Mouse (Mus musculus) limb, embryonic 13.5 days (tissue): ENCODE data around the gene Fam19a5. TPM values are rescaled to one million over a fixed set of nuclear protein-coding genes. Genes with fewer than 3 reads are reported as not detected.

Experiments used
- ATAC-seq: fragments of 200-750 bp; cut with Nextera tagmentation; 2 replicates; pipeline ENCODE4 v1.8.0; 2017; ENCODE audit warnings: low read depth, moderate number of reproducible peaks, moderate TSS enrichment; ENCODE audit not compliant: low FRiP score
- H3K27ac ChIP-seq: fragments of 300-500 bp; sonication (generic); 2 replicates; pipeline ENCODE4 v1.5.1; 2015; ENCODE audit warnings: inconsistent platforms, mild to moderate bottlenecking, moderate library complexity
- H3K27me3 ChIP-seq: fragments of 300-500 bp; sonication (generic); 2 replicates; pipeline ENCODE4 v1.6.1; 2015; ENCODE audit warnings: mild to moderate bottlenecking, inconsistent platforms
- H3K36me3 ChIP-seq: fragments of 300-500 bp; sonication (generic); 2 replicates; pipeline ENCODE4 v1.6.1; 2015; ENCODE audit warnings: inconsistent platforms, mild to moderate bottlenecking, moderate library complexity
- H3K4me1 ChIP-seq: fragments of 300-500 bp; sonication (generic); 2 replicates; pipeline ENCODE4 v1.6.1; 2015; ENCODE audit warnings: inconsistent platforms
- H3K4me2 ChIP-seq: fragments of 300-500 bp; sonication (generic); replicated peaks from 2 replicates; pipeline ENCODE4 v1.6.1; 2015; ENCODE audit warnings: inconsistent platforms, mild to moderate bottlenecking, moderate library complexity
- H3K4me3 ChIP-seq: fragments of 300-500 bp; sonication (generic); 2 replicates; pipeline ENCODE4 v1.5.1; 2015; ENCODE audit warnings: moderate library complexity, mild to moderate bottlenecking, inconsistent platforms
- H3K9ac ChIP-seq: fragments of 300-500 bp; sonication (generic); 2 replicates; pipeline ENCODE4 v1.6.1; 2015; ENCODE audit warnings: mild to moderate bottlenecking, inconsistent platforms
- H3K9me3 ChIP-seq: fragments of 300-500 bp; sonication (generic); 2 replicates; pipeline ENCODE4 v1.6.1; 2016; ENCODE audit warnings: inconsistent platforms
- WGBS: fragments of 180-500 bp; shearing (Covaris S2); methylation state at CpG from one replicate; pipeline ENCODE4 v1.1.7; 2015; 5-methylcytosine and 5-hydroxymethylcytosine counted together
- polyA plus RNA-seq: library from polyadenylated mRNA; unstranded; fragments of >200 nt; fragmentation: Nextera tagmentation; extraction: Ambion mirVana; gene quantifications from 2 replicates; pipeline ENCODE4 v1.2.1, GENCODE M21; 2015

Gene Fam19a5
- polyA plus RNA-seq, 1 experiment from 2014 or later = 4.8 TPM

DNA sequence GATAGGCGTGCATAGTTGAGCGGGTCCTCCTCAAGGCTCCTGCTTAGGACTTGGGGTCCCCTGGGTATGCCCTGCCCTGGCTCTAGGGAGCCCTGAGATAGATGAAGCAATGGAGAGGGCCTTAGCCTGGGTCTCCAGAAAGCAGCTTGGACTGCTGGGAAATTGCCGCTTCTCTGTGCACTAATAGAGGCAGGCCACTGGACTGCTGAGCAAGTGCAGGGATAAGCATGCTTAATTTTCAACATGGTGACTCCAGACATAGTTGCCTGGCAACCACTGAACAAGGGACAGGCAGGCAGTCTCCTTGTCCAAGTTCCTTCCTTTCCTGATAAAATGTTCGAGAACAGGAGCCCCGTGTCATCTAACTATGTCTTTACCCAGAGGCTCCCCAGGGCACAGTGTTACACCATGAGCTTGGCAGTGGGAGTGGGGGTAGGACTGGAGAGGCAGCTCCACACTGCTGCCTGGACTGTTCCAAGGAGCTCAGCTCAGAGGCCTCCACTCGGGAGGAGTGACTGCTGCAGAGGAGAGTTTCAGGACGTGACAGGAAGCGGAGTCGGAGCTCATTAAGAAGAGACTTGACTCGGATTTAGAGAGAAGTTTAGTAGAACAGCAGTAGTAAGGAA, 142.4 kb downstream of the Fam19a5 start:
- 57% methylated on average over 10 of the region's 10 CpGs for WGBS
- Histone ChIP-seq H3K36me3 (no peaks in the 10 kb centered on the region), H3K27me3 (no peaks in the 10 kb centered on the region), H3K27ac (no peak overlapping the region; the same call in 1 of the 2 replicates), H3K9me3 (no peaks in the 10 kb centered on the region), H3K4me2 (no peak overlapping the region), H3K4me1 (peaks cover 11% of the 10 kb centered on the region), H3K9ac (no peak overlapping the region), H3K4me3 (no peak overlapping the region)
- no peak for ATAC-seq

DNA sequence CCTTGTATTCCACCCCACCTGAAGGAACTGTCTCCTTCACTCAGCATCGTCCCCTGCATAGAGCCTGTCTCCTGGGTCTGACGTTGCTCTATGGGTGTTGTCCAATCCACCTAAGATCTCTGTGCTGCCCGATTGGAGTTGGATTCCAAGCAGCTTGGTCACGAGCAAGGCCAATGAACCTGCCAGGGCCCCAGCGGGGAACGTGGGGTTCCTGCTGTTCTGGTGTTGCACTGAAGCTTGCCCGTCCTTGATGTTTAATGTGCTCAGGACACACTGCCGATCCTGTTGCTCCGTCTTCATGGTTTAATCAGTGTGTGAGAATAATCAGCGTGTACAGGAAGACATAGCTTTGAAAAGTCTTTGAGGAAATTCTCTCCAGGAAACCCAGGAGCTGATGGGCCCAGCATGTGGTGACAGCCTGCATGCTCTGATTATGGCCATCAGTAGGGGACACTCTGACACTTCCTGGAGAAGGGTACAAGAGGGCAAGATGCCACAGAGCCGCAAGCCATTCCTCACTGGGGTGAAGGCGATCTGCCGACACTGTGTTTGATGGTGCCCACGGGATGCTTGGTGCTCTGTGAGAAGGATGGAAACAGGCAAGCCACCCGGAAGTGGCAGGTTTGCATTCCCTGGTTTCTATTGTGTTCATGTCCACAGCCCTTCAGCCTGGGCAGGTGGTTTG, 147.3 kb downstream of the Fam19a5 start:
- Histone ChIP-seq H3K27me3 (0 out of 2 replicates have a peak, but pooled peaks cover 3% of the 10 kb centered on the region), H3K9me3 (no peaks in the 10 kb centered on the region), H3K4me2 (no peak overlapping the region), H3K9ac (no peak overlapping the region), H3K4me1 (peaks cover 16% of the 10 kb centered on the region), H3K4me3 (no peak overlapping the region), H3K27ac (no peak overlapping the region), H3K36me3 (no peaks in the 10 kb centered on the region)
- ATAC-seq = no peak
- WGBS = 61% methylated on average over 15 of the region's 15 CpGs

DNA sequence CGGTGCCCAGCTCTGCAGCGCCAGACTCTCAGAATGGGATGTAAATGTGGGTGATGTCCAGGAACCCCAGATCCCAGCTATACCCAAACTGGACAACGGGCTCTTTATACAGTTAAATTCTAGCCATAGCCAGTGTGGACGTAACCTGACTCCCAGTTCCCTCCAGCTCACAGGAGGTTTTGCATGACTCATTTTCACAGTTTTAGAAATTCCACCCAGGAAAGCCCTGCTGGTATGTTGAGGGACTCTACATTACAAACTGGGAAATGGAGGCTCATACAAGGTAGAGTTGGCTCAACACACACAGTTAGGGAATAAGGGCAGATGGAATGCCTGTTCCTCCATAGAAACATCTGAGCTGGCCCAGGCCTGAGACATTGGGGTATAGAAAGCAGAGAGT, 147.9 kb downstream of the Fam19a5 start:
- Histone ChIP-seq H3K9me3 (no peaks in the 10 kb centered on the region), H3K36me3 (no peaks in the 10 kb centered on the region), H3K27ac (no peak overlapping the region), H3K9ac (no peak overlapping the region), H3K4me3 (no peak overlapping the region), H3K4me1 (peaks cover 10% of the 10 kb centered on the region; the same call in 1 of the 2 replicates), H3K27me3 (peaks cover 8% of the 10 kb centered on the region), H3K4me2 (no peak overlapping the region)
- ATAC-seq = no peak
- 65% methylated on average over 4 of the region's 4 CpGs for WGBS

DNA sequence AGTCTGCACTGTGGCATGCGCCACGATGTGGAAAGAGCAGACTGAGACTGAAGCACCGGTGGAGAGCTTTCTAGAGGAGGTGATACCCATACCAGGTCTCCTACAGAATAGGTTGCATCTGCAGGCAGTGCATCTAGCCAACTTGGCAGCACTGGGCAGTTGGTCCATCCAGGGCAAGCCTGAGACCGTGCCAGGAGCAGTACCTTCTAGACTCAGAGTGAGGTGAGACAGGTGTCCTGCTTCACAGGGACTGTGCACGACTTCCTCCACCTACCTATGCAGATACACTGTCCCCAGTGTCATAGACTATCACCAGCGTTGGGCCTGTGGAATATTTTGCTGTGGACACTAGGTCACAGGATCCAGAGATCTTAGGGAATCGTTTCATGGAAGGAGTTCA, 148.3 kb downstream of the Fam19a5 start:
- Histone ChIP-seq H3K9me3 (no peaks in the 10 kb centered on the region), H3K36me3 (no peaks in the 10 kb centered on the region), H3K4me3 (no peak overlapping the region), H3K4me1 (0 out of 2 replicates have a peak, but pooled peaks cover 10% of the 10 kb centered on the region), H3K4me2 (no peak overlapping the region), H3K27ac (no peak overlapping the region), H3K27me3 (peaks cover 11% of the 10 kb centered on the region), H3K9ac (no peak overlapping the region)
- ATAC-seq = no peak
- WGBS = 86% methylated on average over 7 of the region's 7 CpGs

DNA sequence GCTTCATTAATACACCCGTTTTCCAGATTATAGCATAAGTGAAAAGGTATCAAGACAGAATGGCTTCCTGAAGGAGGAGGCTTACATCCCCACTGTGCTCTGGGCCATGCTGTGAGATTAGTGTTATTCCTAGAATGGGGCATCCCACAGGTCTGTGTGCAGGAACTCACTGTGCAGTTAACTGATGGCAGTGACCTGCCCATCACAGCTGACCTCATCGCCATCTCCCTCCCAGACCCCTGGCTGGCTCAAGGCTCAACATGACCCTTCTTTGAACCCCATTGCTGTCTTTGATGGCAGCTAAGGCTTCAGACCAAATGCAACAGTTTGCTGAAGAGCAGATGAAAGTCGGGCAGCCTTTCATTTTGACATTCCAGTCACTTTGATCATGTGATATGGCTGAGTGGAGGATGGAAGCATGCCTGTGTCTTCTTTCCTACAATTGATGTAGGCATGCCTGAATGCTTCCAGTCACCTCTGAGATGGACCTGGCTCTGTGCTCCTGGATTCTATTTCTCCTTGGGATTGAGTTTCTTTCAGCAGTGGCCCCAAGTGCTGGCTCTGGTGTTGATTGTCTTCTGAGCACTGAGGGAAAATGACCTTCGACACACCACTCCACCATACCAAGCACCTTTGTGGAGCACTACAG, 148.9 kb downstream of the Fam19a5 start:
- Histone ChIP-seq H3K36me3 (no peaks in the 10 kb centered on the region), H3K9me3 (no peaks in the 10 kb centered on the region), H3K9ac (no peak overlapping the region), H3K27me3 (peaks cover 11% of the 10 kb centered on the region), H3K4me1 (peaks cover 16% of the 10 kb centered on the region; the same call in 1 of the 2 replicates), H3K27ac (no peak overlapping the region), H3K4me2 (no peak overlapping the region), H3K4me3 (no peak overlapping the region)
- no peak for ATAC-seq
- WGBS = 69% methylated on average over 4 of the region's 4 CpGs

DNA sequence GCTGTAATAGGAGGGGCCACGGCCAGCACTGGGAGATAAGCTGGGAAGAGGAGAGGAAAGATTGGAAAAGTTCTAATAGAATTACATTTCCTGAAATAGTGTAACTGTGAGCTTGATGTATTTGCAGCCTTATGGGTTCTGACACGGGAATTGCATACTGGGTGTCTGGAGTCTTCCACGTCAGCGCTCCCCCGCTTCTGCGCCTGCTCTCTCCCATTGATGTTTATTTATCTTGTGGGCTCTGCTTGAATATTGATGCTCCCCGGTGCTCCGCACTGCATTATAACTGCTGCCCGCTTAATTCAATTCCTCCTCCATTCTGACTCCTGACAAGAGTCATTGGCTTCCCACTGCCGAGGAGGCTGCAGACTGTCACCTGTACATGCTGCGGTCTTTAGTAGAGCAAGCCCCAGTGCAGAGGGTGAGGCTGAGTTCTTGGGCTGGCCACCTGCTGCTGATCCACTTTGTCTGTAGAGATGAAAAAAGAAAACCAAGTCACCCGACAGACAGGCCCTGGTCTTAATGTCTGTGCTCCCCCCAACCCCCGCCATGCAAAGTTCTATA, 153.4 kb downstream of the Fam19a5 start:
- Histone ChIP-seq H3K36me3 (no peaks in the 10 kb centered on the region), H3K9ac (no peak overlapping the region), H3K4me3 (no peak overlapping the region), H3K4me2 (no peak overlapping the region), H3K27ac (no peak overlapping the region), H3K27me3 (peaks cover 11% of the 10 kb centered on the region), H3K4me1 (peaks cover 18% of the 10 kb centered on the region), H3K9me3 (peaks cover 5% of the 10 kb centered on the region)
- ATAC-seq = no peak
- WGBS = 90% methylated on average over 13 of the region's 13 CpGs

DNA sequence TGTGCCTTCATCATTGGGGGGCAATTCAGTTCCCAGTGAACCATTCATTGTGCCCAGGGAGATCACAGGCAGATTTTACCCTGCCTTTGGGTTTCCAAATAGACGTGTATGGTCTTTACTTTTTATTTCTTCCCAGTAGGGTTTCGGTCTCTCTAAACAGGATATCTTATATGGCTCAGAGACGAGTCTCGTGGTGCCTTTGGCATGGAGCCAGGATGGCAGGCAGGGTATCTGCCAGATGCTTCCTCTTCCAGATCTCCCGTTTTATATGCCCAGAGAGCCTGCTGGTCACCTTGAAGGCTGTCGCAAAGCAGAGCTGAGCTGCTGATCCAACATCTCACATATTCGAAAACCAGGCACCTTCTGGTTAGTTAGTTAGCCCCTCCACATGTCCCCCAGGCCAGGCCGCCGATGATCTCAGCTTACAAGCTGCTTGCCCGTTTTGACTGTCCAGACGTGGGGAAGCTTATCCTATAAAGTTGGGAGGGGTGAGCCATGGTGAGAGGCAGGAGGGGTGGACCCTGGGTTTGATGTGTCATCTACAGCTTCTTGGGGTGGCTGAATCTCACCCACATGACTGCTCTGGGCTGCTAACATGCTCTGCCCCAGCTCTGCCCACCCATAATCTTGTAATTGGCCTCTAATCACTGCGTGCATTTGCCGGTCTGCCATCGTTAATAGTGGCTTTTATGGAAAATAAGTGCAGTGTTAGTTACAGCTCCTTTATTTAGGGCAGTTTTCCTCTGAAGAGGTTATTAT, 154.6 kb downstream of the Fam19a5 start:
- Histone ChIP-seq H3K9ac (peak overlapping the region; percentile 14), H3K4me3 (no peak overlapping the region), H3K9me3 (peaks cover 5% of the 10 kb centered on the region), H3K4me1 (peaks cover 18% of the 10 kb centered on the region), H3K36me3 (no peaks in the 10 kb centered on the region), H3K27me3 (peaks cover 11% of the 10 kb centered on the region), H3K4me2 (no peak overlapping the region), H3K27ac (no peak overlapping the region)
- WGBS = 20% methylated on average over 14 of the region's 14 CpGs
- ATAC-seq = no peak

DNA sequence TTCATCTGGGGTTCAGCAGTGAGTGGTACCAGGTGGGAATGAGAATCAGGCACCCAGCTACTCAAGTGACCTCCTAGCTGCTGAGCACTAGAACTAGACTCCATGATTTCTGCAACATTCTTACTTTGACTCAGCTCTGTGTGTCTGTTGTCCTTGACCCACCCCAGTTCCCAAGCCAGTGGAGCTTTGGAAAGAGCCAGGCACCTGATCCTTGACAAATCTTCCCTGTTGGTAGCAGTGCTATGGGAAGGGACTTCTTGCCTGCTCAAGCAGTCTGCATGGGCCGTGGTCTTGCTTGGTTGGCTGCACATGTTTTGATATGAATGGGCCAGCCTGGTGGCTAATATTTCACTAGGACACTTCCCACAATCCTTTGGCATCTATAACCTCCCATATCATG, 158.7 kb downstream of the Fam19a5 start:
- Histone ChIP-seq H3K9me3 (peaks cover 5% of the 10 kb centered on the region), H3K9ac (no peak overlapping the region), H3K4me1 (peaks cover 14% of the 10 kb centered on the region), H3K27me3 (peaks cover 12% of the 10 kb centered on the region; the same call in 1 of the 2 replicates), H3K4me2 (no peak overlapping the region), H3K27ac (no peak overlapping the region), H3K4me3 (no peak overlapping the region), H3K36me3 (no peaks in the 10 kb centered on the region)
- no peak for ATAC-seq
- 92% methylated on average over 1 of the region's 1 CpGs for WGBS

DNA sequence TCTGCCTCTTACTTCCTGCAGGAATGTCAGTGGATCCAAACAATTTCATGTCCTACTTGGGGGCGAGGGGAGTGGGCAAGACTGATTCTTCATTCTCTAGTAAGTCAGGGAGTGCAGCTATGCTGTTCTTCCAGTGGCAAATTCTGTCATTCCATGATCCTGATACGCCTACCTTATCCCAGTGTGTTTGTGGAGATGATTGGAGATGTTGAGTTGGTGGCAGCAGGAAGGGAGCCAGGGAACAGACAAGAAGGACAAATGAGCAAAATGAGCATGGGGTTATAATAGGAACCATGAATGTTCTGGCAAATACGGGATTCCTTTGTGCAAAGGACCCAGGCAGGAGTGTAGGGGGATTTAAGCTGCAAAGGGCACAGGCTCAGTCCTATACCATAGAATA, 159.2 kb downstream of the Fam19a5 start:
- H3K27ac ChIP-seq = no peak overlapping the region
- peaks cover 8% of the 10 kb centered on the region for H3K4me1 ChIP-seq
- H3K9me3 ChIP-seq = peaks cover 5% of the 10 kb centered on the region
- peaks cover 17% of the 10 kb centered on the region; the same call in 1 of the 2 replicates for H3K27me3 ChIP-seq
- no peak overlapping the region for H3K4me2 ChIP-seq
- no peaks in the 10 kb centered on the region for H3K36me3 ChIP-seq
- WGBS = 87% methylated on average over 3 of the region's 3 CpGs
- H3K4me3 ChIP-seq = no peak overlapping the region
- no peak overlapping the region for H3K9ac ChIP-seq
- ATAC-seq = no peak

DNA sequence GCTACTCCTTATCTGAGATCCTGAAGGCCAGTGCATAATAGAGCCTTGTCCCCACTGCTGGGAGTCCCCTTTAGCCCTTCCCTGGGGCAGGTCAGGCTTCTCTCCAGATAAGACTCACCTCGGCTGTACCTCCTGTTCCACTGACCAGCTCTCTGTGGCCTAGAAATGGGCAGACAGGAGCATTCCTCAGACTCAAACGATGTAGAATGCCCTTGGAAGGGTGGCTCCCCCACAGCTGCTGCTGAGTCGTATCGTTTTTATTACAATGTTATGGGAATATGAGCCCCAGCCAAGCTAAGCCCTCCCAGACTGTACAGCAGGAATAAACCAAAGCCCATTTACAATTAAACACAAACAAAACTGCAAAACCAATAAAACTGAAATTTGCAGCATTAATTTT, 167.7 kb downstream of the Fam19a5 start:
- 16% methylated on average over 4 of the region's 4 CpGs for WGBS
- Histone ChIP-seq H3K27me3 (peaks cover 47% of the 10 kb centered on the region), H3K4me3 (no peak overlapping the region), H3K4me2 (peak overlapping the region; percentile 14; the same call in 1 of the 2 replicates), H3K36me3 (no peaks in the 10 kb centered on the region), H3K9me3 (no peaks in the 10 kb centered on the region), H3K27ac (no peak overlapping the region), H3K9ac (no peak overlapping the region), H3K4me1 (peaks cover 30% of the 10 kb centered on the region)
- ATAC-seq = peak; percentile 52; the same call in 1 of the 2 replicates

DNA sequence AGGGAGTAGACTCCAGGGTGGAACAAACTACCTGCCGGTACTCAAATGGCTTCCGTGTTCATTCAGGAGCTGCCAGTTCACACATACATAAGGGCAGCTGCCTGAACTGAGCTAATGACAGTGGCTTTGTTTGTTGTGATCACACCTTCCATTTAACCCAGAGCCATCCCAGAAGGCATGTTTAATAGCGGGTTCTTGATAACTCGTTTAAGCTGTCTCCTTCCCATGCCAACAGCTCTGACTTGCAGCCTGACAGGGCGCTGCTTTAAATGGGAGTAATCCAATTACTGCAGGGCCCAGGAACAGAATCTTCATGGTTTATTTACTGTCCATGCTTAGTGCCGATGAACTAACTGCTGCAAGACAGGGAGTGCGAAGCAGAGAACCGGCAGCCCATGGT, 168.1 kb downstream of the Fam19a5 start:
- WGBS = 52% methylated on average over 8 of the region's 8 CpGs
- no peak overlapping the region for H3K4me3 ChIP-seq
- no peak overlapping the region for H3K9ac ChIP-seq
- no peaks in the 10 kb centered on the region for H3K9me3 ChIP-seq
- 0 out of 2 replicates have a peak overlapping the region, but pooled peaks have one; percentile 14 for H3K4me2 ChIP-seq
- H3K27ac ChIP-seq = no peak overlapping the region
- H3K36me3 ChIP-seq = no peaks in the 10 kb centered on the region
- peak; percentile 24; the same call in 1 of the 2 replicates for ATAC-seq
- peaks cover 47% of the 10 kb centered on the region for H3K27me3 ChIP-seq
- peaks cover 34% of the 10 kb centered on the region for H3K4me1 ChIP-seq
